Mouse (Mus musculus) thymus, postnatal 0 days (tissue): ENCODE measurements around the gene Tbc1d8. TPM values are rescaled to one million over a fixed set of nuclear protein-coding genes. Genes with fewer than 3 reads are reported as not detected.

Experiments used
- DNase-seq: peaks from one replicate; pipeline ENCODE4 v3.0.0-alpha.2; 2015; ENCODE audit warnings: low spot score
- polyA plus RNA-seq: library from polyadenylated mRNA; unstranded; fragments of >200 nt; fragmentation: Nextera tagmentation; extraction: Ambion mirVana; gene quantifications from 2 replicates; pipeline ENCODE4 v1.2.1, GENCODE M21; 2015

Gene Tbc1d8
- 5.9 and 7.4 TPM in 2 replicates for polyA plus RNA-seq

GRCm38 (mm10) chr1:39478057-39478895, at the start of gene Tbc1d8:
Gene Tbc1d8, minus strand, starts transcription at chr1:39478755.
- peak; percentile 86 for DNase-seq

DNA sequence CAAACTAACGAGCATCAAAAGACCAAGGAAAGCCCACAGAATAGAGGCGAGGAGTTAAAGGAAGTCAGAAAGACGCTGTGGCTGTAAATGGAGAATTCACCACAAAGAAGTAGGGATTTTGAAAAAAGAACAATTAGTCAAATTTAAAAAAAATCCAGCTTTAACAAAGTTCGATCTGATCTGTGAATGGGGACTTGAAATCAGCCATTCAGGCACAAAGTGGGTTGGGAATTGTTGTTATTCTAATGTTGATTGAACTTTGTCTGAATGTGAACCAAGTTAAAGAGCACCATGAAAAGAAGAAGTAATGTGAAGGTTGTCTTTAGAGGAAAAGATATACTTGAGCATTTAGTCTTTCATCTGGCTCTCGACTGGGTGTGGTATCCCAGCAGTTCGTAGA, 49.8 kb upstream of the Tbc1d8 start:
- no peak for DNase-seq

DNA sequence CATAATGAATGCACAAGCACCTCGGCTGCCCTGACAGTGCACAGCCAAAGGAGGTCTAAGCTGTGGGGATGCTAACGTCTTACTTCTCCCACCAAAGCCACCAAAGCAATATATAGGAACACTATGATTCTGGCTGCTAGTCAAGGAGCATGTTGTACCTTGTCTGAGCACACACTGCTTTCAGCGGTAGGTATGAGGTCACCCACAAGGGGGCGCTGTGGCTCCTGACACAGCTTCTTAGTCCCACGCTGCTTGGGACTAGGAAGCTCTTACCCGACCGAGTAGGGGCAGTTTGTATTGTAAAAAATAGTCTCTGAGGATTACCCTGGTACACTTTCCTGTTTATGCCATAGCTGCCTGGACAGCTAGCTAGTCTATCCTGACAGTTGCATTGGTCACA, 48.9 kb upstream of the Tbc1d8 start:
- DNase-seq, result peak; percentile 88

DNA sequence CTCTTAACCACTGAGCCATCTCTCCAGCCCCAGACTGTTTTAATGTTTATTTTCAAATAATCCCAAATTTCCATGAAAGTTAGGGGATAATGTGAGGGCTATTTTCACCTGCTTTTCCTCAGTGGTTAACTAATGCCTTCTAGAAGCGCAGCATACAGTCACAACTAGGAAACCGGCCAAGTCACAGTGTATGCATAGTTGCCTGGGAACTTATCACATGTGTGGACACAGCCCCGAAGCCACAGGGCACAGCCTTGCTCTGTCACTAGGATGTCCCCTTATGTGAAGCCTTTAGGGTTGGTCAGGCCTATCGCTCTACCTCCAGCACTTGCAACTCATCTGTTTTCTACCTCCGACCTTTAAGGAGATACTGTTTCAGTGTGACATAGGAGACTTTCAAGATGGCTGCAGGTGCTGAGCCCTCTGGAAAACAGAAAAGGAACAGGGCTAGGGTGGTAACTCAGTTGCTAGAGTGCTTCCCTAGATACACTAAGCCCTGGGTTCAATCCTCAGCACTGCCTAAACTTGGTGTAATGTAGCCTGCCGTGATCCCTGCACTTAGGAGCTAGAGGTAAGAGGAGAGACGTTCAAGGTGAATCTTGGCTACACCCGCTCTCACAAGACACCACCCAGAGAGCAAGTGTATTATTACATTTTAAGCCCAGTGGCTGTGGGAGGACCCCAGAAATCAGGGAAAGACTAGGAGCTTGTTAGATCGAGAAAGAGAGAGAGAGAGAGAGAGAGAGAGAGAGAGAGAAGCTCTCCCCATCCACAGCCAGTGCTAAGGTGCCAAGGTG, 48.0 kb upstream of the Tbc1d8 start:
- no peak for DNase-seq

DNA sequence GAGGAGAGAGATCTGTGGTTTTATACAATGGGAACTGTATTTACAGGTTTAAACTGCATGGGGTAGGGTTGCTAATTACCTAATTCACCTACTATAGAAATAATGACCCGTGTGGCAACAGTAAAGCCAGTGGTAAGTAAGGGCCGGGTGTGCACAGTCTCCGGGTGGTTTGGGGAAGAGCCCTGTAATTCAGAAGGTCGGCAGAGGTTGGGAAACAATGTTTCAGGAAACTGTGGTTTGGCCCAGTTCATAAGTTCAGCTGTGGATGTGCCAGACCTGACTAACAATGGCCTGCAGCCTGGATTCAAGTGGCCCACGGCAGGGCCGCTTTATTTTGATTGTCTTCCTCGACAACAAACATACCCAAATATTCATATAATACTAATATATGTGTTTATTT, 47.2 kb upstream of the Tbc1d8 start:
- DNase-seq, result no peak

- DNase-seq, result peak; percentile 56
These were observed 44.0 kb upstream of the Tbc1d8 start for GRCm38 (mm10) chr1:39522519-39522918.

DNA sequence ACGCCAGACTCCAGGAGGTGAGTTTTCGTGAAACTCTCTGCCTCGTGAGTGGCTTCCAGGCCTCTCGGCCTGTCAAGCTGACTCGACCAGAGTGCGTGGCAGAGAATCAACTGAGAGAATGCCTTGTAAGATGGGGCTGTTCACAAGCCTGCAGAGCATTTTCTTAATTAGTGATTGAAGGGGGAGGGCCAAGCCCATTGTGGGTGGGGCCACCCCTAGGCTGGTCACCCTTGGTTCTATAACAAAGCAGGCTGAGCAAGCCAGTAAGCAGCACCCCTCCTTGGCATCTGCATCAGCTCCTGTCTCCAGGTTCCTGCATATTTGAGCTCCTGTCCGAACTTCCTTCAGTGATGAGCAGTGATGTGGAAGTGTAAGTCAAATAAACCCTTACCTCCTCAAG, 42.8 kb upstream of the Tbc1d8 start:
- DNase-seq, result no peak

GRCm38 (mm10) chr1:39515303-39515991, 36.9 kb upstream of the Tbc1d8 start:
- DNase-seq, result no peak

DNA sequence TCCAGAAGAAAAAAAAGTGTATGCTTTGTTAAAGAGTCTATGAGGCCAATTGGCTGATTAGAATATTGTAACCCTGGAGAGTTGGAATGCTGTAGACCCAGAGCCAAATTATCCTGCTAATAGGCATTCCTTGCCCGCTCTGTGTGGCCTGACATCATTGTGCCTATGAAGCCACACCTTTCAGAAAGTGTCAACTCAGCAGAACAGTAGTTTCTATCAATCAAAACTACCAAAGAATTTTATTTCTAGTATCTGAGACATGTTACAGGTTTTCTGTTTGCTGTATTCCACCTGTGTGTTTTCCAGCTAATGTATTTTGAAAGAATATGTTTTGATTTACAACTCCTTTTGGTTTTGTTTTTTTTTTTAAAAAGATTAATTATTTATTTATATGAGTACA, 33.6 kb upstream of the Tbc1d8 start:
- DNase-seq, result no peak

- no peak for DNase-seq
These were observed 33.2 kb upstream of the Tbc1d8 start for GRCm38 (mm10) chr1:39511775-39512174.

DNA sequence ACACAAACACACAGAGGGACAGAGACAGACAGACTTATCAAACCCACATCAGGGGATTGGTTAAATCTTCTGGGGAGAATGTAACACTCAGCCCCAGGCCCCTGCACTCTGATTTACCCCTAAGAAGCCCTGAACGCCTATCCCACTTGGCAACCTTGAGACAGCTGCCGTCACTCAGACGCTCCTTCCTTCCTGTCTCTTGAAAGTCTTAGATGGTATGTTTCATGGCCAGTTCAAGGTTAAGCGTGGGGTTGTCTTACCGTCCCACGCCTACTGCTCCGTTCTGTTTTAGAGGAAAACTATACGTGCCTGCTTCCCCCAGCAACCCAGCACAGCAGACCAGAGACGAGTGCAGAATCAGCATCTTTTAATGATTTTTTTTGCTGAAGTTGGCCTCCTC, 27.0 kb upstream of the Tbc1d8 start:
- DNase-seq, result no peak

- DNase-seq, result peak; percentile 12
These were observed 25.7 kb upstream of the Tbc1d8 start for GRCm38 (mm10) chr1:39504261-39504660.

- DNase-seq, result peak; percentile 34
These were observed 24.5 kb upstream of the Tbc1d8 start for GRCm38 (mm10) chr1:39502817-39503633.

DNA sequence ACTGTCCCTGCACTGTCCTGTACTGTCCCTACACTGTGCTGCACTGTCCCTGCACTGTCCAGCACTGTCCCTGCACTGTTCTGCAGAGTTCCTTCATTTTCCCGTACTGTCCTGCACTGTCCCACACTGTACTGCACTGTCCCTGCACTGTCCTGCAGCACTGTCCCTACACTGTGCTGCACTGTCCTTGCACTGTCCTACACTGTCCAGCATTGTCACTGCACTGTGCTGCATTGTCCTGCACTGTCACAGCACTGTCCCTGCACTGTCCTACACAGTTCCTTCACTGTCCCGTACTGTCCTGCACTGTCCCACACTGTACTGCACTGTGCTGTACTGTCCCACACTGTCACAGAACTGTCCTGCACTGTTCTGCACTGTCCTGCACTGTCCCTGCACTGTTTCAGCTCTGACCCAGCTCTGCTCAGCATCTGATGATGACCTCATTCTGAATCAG, 21.0 kb upstream of the Tbc1d8 start:
- no peak for DNase-seq

DNA sequence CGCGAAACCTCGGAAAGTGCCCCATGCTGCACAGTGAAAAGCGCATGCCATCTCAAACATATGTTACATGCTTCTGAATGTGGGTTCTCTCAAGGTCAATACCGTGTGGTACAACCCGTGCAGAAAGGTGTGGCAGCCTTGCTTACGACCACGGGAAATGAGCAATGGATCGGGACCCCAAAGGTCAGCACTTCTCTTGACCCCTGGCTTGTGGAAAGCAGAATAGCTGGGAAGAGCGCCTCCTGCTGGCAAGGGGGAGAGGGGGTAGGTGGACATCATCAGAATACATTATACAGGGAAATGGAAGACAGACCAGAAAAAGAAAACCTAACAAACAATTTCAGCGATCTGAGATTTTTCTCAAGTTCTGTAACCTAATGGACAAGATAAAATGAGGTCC, 19.2 kb upstream of the Tbc1d8 start:
- no peak for DNase-seq

- no peak for DNase-seq
These were observed 18.4 kb upstream of the Tbc1d8 start for GRCm38 (mm10) chr1:39496995-39497394.

GRCm38 (mm10) chr1:39493664-39494063, 15.1 kb upstream of the Tbc1d8 start:
- DNase-seq, result no peak

DNA sequence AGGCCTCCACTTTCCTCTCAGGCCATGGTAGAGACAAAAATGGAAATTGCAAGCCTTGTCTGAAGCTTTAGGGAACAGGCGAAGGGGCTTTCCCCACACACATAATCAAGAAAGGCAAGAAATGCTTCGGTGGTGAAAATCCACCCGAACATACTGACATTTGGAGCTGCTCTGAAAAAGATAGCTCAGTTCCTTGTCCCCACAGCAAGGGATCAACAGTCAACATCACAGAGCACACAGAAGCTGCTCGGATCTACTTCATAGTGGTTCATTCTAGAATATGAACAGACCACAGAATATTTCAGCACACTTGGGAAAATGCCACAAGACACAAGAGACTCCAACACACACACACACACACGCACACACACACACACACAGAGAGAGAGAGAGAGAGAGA, 14.6 kb upstream of the Tbc1d8 start:
- no peak for DNase-seq

DNA sequence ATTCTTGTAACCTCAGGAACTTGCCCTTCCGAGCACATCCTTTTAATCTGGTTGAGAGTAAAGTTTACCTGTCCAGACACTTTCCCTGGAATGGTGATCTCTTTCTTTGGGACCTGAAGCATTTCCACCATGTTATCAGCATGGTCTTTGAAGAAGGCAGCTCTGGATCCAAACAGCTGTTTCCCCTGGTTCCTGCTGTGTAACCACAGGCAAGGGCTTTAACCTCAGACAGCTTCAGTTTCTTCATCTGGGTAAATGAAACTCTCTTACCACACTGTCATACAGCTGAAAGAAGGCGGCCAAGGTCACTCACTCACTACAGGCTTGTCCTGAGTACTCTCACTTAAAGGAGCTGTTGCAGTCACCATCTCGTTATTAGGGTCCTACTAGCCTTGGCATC, 8.8 kb upstream of the Tbc1d8 start:
- DNase-seq, result peak; percentile 30

GRCm38 (mm10) chr1:39482115-39482815, 3.7 kb upstream of the Tbc1d8 start:
- DNase-seq, result peak; percentile 26
